Mouse (Mus musculus) heart, embryonic 12.5 days (tissue): Measurements from ENCODE around the gene Stk40. TPM values are rescaled to one million over a fixed set of nuclear protein-coding genes. Genes with fewer than 3 reads are reported as not detected.
"Not testable (repeated sequence)": the region's sequence is repeated elsewhere in the genome, so short reads cannot be mapped to it uniquely, and the experiment has no call there.

Source experiments
- ATAC-seq: fragments of 200-750 bp; cut with Nextera tagmentation; 2 replicates; pipeline ENCODE4 v1.8.0; 2017; ENCODE audit warnings: moderate TSS enrichment, moderate library complexity; ENCODE audit not compliant: insufficient number of reproducible peaks, low FRiP score
- H3K27ac ChIP-seq: fragments of 300-500 bp; sonication (generic); 2 replicates; pipeline ENCODE4 v1.5.1; 2016; ENCODE audit warnings: mild to moderate bottlenecking, moderate library complexity; ENCODE audit not compliant: poor library complexity, severe bottlenecking
- H3K27me3 ChIP-seq: fragments of 300-500 bp; sonication (generic); replicated peaks from 2 replicates; pipeline ENCODE4 v1.6.1; 2016; ENCODE audit warnings: mild to moderate bottlenecking, moderate library complexity
- H3K36me3 ChIP-seq: fragments of 300-500 bp; sonication (generic); 2 replicates; pipeline ENCODE4 v1.6.1; 2016; ENCODE audit warnings: mild to moderate bottlenecking, moderate library complexity
- H3K4me1 ChIP-seq: fragments of 300-500 bp; sonication (generic); replicated peaks from 2 replicates; pipeline ENCODE4 v1.6.1; 2016; ENCODE audit warnings: mild to moderate bottlenecking
- H3K4me2 ChIP-seq: fragments of 300-500 bp; sonication (generic); 2 replicates; pipeline ENCODE4 v1.6.1; 2016; ENCODE audit warnings: mild to moderate bottlenecking, moderate library complexity
- H3K4me3 ChIP-seq: fragments of 300-500 bp; sonication (generic); 2 replicates; pipeline ENCODE4 v1.5.1; 2016; ENCODE audit warnings: mild to moderate bottlenecking
- H3K9ac ChIP-seq: fragments of 300-500 bp; sonication (generic); 2 replicates; pipeline ENCODE4 v1.6.1; 2016; ENCODE audit warnings: mild to moderate bottlenecking, moderate library complexity
- H3K9me3 ChIP-seq: fragments of 300-500 bp; sonication (generic); replicated peaks from 2 replicates; pipeline ENCODE4 v1.6.1; 2016; ENCODE audit warnings: mild to moderate bottlenecking, moderate library complexity
- WGBS: fragments of 180-500 bp; shearing (Covaris S2); methylation state at CpG from one replicate; pipeline ENCODE4 v1.1.7; 2016; 5-methylcytosine and 5-hydroxymethylcytosine counted together
- polyA plus RNA-seq: library from polyadenylated mRNA; unstranded; fragments of >200 nt; fragmentation: Nextera tagmentation; extraction: Ambion mirVana; gene quantifications from 2 replicates; pipeline ENCODE4 v1.2.1, GENCODE M21; 2016

Stk40 gene
- polyA plus RNA-seq, 1 experiment from 2014 or later: 35.0 TPM

- not testable (repeated sequence) for H3K27me3 ChIP-seq, H3K27ac ChIP-seq, H3K9ac ChIP-seq, H3K4me2 ChIP-seq, H3K9me3 ChIP-seq, ATAC-seq, H3K4me3 ChIP-seq
- H3K36me3 ChIP-seq: peaks cover 94% of the 10 kb centered on the region
- peaks cover 13% of the 10 kb centered on the region for H3K4me1 ChIP-seq
- WGBS: 95% methylated on average over 5 of the region's 5 CpGs
Measured at GRCm38 (mm10) chr4:126170737-126171136, 67.0 kb downstream of the Stk40 start.

- H3K36me3 ChIP-seq: peaks cover 87% of the 10 kb centered on the region
- no peak for ATAC-seq
- no peaks in the 10 kb centered on the region for H3K9me3 ChIP-seq
- no peak overlapping the region for H3K4me3 ChIP-seq
- no peaks in the 10 kb centered on the region for H3K4me1 ChIP-seq
- no peak overlapping the region for H3K9ac ChIP-seq
- WGBS: 92% methylated on average over 5 of the region's 5 CpGs
- H3K27me3 ChIP-seq: no peaks in the 10 kb centered on the region
- no peak overlapping the region for H3K4me2 ChIP-seq
- H3K27ac ChIP-seq: no peak overlapping the region
Measured at GRCm38 (mm10) chr4:126173800-126174199, 70.0 kb downstream of the Stk40 start.

GRCm38 (mm10) chr4:126175980-126176379 lies 72.2 kb downstream of the Stk40 start:
- H3K27me3 ChIP-seq, H3K4me1 ChIP-seq, H3K27ac ChIP-seq, H3K9me3 ChIP-seq, H3K9ac ChIP-seq, H3K4me3 ChIP-seq, H3K4me2 ChIP-seq, ATAC-seq: not testable (repeated sequence)
- H3K36me3 ChIP-seq: peaks cover 85% of the 10 kb centered on the region
- 92% methylated on average over 7 of the region's 7 CpGs for WGBS

DNA sequence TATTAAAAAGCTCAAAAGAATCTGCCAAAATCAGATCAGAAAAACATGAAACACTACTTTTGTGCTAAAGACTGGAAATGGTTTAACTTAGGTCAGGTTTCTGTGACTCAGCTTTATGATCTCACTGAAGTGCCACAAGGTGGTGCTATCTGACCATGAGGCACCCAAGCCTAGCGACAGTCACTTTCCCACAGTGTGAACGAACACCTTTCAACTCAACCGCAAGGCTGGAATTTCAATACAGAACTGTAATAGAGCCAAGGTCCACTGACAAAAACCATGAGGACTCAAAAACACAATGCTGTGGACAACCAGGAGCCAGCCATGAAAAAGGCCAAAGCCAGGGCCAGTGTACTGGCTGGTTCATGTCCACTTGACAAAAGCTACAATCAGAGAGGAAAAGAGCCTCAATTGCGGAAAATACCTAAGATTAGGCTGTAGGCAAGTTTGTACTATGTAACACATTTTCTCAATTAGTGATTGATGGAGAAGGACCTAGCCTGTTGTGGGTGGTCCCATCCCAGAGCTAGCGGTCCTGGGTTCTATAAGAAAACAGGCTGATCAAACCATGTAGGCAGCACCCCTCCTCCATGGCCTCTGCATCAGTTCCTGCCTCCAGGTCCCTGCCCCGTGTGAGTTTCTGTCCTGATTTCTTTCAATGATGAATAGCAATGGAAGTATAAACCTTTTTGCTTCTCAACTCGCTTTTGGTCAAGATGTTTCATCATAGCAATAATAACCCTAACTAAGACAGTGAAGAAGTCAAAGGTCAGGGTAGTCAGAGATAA lies 77.6 kb downstream of the Stk40 start:
- ATAC-seq: 0 out of 2 replicates have a peak, but pooled peaks have one; percentile 53
- no peaks in the 10 kb centered on the region for H3K27me3 ChIP-seq
- H3K4me1 ChIP-seq: 0 out of 2 replicates have a peak, but pooled peaks cover 3% of the 10 kb centered on the region
- H3K4me2 ChIP-seq: no peak overlapping the region
- H3K4me3 ChIP-seq: no peak overlapping the region
- H3K9ac ChIP-seq: no peak overlapping the region
- no peaks in the 10 kb centered on the region for H3K9me3 ChIP-seq
- peaks cover 64% of the 10 kb centered on the region for H3K36me3 ChIP-seq
- WGBS: 54% methylated on average over 7 of the region's 7 CpGs
- H3K27ac ChIP-seq: 0 out of 2 replicates have a peak overlapping the region, but pooled peaks have one; percentile 18

DNA sequence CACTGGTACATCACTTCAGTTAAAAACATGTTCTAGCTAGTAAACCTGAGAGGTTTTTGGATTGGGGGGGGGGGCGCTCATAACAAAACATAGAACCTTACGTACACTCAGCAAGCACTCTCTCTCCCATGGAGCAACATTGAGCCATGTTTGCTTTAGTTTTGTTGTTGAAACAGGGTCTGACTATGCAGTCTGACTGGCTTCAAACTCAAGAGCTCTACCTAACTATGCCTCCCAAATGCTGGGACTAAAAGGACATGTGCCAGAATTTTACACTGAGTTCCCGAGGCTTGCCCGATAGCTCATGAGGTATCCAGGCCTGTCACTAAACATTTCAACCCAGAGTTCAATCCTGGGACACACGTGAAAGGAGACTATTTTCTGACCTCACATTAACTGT lies 79.3 kb downstream of the Stk40 start:
- ATAC-seq: no peak
- H3K4me1 ChIP-seq: 0 out of 2 replicates have a peak, but pooled peaks cover 3% of the 10 kb centered on the region
- no peaks in the 10 kb centered on the region for H3K27me3 ChIP-seq
- H3K9ac ChIP-seq: no peak overlapping the region
- no peaks in the 10 kb centered on the region for H3K9me3 ChIP-seq
- peaks cover 55% of the 10 kb centered on the region for H3K36me3 ChIP-seq
- H3K4me2 ChIP-seq: no peak overlapping the region
- no peak overlapping the region for H3K27ac ChIP-seq
- H3K4me3 ChIP-seq: no peak overlapping the region
- WGBS: 86% methylated on average over 5 of the region's 5 CpGs

DNA sequence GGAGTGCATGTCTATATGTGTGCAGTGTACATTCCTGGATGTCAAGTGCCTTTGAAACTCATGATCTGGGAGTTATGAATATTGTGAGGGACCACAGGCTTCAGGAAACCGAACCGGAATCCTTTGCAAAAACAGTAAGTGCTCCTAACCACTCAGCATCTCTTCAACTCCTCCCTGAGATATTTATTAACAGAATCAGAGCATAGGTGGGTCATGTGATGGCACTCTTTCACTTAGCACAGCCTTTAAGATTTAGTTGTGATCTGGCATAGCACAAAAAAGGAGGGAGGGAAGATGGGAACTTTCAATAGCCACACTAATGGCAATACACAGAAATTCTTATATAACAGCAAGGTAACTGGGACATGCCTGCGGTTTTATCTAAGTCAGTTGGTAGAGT lies 83.3 kb downstream of the Stk40 start:
- H3K4me1 ChIP-seq: peaks cover 7% of the 10 kb centered on the region; the same call in 1 of the 2 replicates
- no peak for ATAC-seq
- no peak overlapping the region for H3K27ac ChIP-seq
- no peak overlapping the region for H3K4me2 ChIP-seq
- H3K36me3 ChIP-seq: peaks cover 48% of the 10 kb centered on the region
- H3K27me3 ChIP-seq: no peaks in the 10 kb centered on the region
- H3K9me3 ChIP-seq: no peaks in the 10 kb centered on the region
- 87% methylated on average over 3 of the region's 3 CpGs for WGBS
- H3K4me3 ChIP-seq: no peak overlapping the region
- no peak overlapping the region for H3K9ac ChIP-seq

Other genes with a start within 250 kb of the Stk40 start
- gene Csf3r, start 79.4 kb upstream of the Stk40 start, polyA plus RNA-seq: 0.15 and 0.30 TPM in 2 replicates
- 142 and 146 TPM in 2 replicates for gene Mrps15, start 57.0 kb upstream of the Stk40 start, polyA plus RNA-seq
- gene Oscp1, start 45.4 kb upstream of the Stk40 start, polyA plus RNA-seq: 5.9 and 7.7 TPM in 2 replicates
- gene Lsm10, start 7.3 kb upstream of the Stk40 start, polyA plus RNA-seq: 36.3 and 41.2 TPM in 2 replicates
- gene Eva1b, start 43.8 kb downstream of the Stk40 start, polyA plus RNA-seq: 30.6 and 31.2 TPM in 2 replicates
- gene Sh3d21, start 59.5 kb downstream of the Stk40 start, polyA plus RNA-seq: 2.7 and 3.6 TPM in 2 replicates
- gene Thrap3, start 98.8 kb downstream of the Stk40 start, polyA plus RNA-seq: 177 and 191 TPM in 2 replicates
- gene Map7d1, start 152.4 kb downstream of the Stk40 start, polyA plus RNA-seq: 73.9 and 76.4 TPM in 2 replicates
- 68.0 and 68.7 TPM in 2 replicates for gene Trappc3, start 158.4 kb downstream of the Stk40 start, polyA plus RNA-seq
- gene Col8a2, start 182.8 kb downstream of the Stk40 start, polyA plus RNA-seq: 4.7 and 4.9 TPM in 2 replicates
- gene Adprhl2, start 217.7 kb downstream of the Stk40 start, polyA plus RNA-seq: 37.4 and 38.8 TPM in 2 replicates
- 1.4 and 1.5 TPM in 2 replicates for gene Tekt2, start 221.7 kb downstream of the Stk40 start, polyA plus RNA-seq